Mouse (Mus musculus) lung, adult 2 months (tissue): ENCODE measurements at regions not wholly inside any gene's neighbourhood (a gene's known extent, or its start where the extent isn't known, plus 50 kb on each side); places are given as distances from the start of the nearest gene placed in this dataset.
"Not testable (repeated sequence)": the region's sequence is repeated elsewhere in the genome, so short reads cannot be mapped to it uniquely, and the experiment has no call there.

Source experiments
- CTCF ChIP-seq: fragments of 200-500 bp; IDR thresholded peaks from 2 replicates; pipeline ENCODE4 v1.5.1; 2011; ENCODE audit warnings: mild to moderate bottlenecking, low read length, control low read depth; ENCODE audit not compliant: insufficient read depth
- POLR2A ChIP-seq: fragments of 200-500 bp; IDR thresholded peaks from 2 replicates; pipeline ENCODE4 v1.6.1; 2011; ENCODE audit warnings: low read depth, mild to moderate bottlenecking, control low read depth, low read length, borderline replicate concordance; ENCODE audit errors: extremely low read depth

- TF ChIP-seq CTCF, POLR2A: not testable (repeated sequence)
These were observed 516.7 kb upstream of the Gm10131 start for GRCm38 (mm10) chr8:34628221-34628620.
